Mouse (Mus musculus): ENCODE data around the gene Prrg4.
"Not testable (repeated sequence)": the region's sequence is repeated elsewhere in the genome, so short reads cannot be mapped to it uniquely, and the experiment has no call there.

The Prrg4 gene

GRCm38 (mm10) chr2:104841736-104842135 is 7.9 kb downstream of the Prrg4 start:
- no peak for DNase-seq (ENCODE audit: low spot score)

- DNase-seq (ENCODE audit: low spot score) = no peak
These were observed 8.7 kb downstream of the Prrg4 start for GRCm38 (mm10) chr2:104840974-104841373.

- no peak for DNase-seq (ENCODE audit: low spot score)
These were observed 17.2 kb downstream of the Prrg4 start for GRCm38 (mm10) chr2:104832486-104832885.

- no peak for DNase-seq (ENCODE audit: low spot score)
These were observed 23.5 kb downstream of the Prrg4 start for GRCm38 (mm10) chr2:104826191-104826590.

- DNase-seq (ENCODE audit: low spot score) = not testable (repeated sequence)
These were observed 30.9 kb downstream of the Prrg4 start for GRCm38 (mm10) chr2:104818763-104819162.

- no peak for DNase-seq (ENCODE audit: low spot score)
These were observed 31.9 kb downstream of the Prrg4 start for GRCm38 (mm10) chr2:104817555-104818330.

GRCm38 (mm10) chr2:104816866-104817439 is 32.7 kb downstream of the Prrg4 start:
- DNase-seq (ENCODE audit: low spot score) = peak; percentile 71

GRCm38 (mm10) chr2:104816371-104816827 is 33.3 kb downstream of the Prrg4 start, which contains the start of gene Qser1:
Qser1 (minus strand) TSS chr2:104816760.
- peak; percentile 8 for DNase-seq (ENCODE audit: low spot score)

- DNase-seq (ENCODE audit: low spot score) = peak; percentile 7
These were observed 33.9 kb downstream of the Prrg4 start for GRCm38 (mm10) chr2:104815561-104816370.

GRCm38 (mm10) chr2:104814181-104814951 is 35.3 kb downstream of the Prrg4 start:
- DNase-seq (ENCODE audit: low spot score) = no peak

- no peak for DNase-seq (ENCODE audit: low spot score)
These were observed 44.2 kb downstream of the Prrg4 start for GRCm38 (mm10) chr2:104805435-104805834.

Data from spleen, adult 12 weeks (tissue).